In genomic region chr4:12240941-12241571, GRCm38 (mm10) we compare ENCODE assay signal across 8 mouse cellular contexts.
DNase-seq lines count a peak whose midpoint lies in the region; ATAC-seq lines count a peak whose summit lies in the region.

No protein-coding gene starts in this region.

- 0 out of 2 replicates have a peak overlapping the region, but pooled peaks have one; percentile 28 for H3K9ac ChIP-seq in forebrain, embryonic 15.5 days (replicated peaks)
- no peak overlapping the region for H3K9ac ChIP-seq in lung, embryonic 16.5 days (ENCODE audit: low read length)

- peak overlapping the region; percentile 42 for H3K4me2 ChIP-seq in forebrain, embryonic 15.5 days (replicated peaks)
- H3K4me2 ChIP-seq in lung, embryonic 16.5 days (ENCODE audit: low read depth, low read length), result peak overlapping the region; percentile 53

- peaks cover 7% of the 10 kb centered on the region; the same call in 1 of the 2 replicates for H3K4me1 ChIP-seq in forebrain, embryonic 15.5 days
- H3K4me1 ChIP-seq in lung, embryonic 16.5 days (replicated peaks; ENCODE audit: control insufficient read depth, insufficient read depth, low read length), result no peaks in the 10 kb centered on the region

- no peaks in the 10 kb centered on the region for H3K36me3 ChIP-seq in forebrain, embryonic 15.5 days
- no peaks in the 10 kb centered on the region for H3K36me3 ChIP-seq in lung, embryonic 16.5 days (ENCODE audit: control insufficient read depth, insufficient read depth, low read length)

- no peaks in the 10 kb centered on the region for H3K9me3 ChIP-seq in forebrain, embryonic 15.5 days
- no peaks in the 10 kb centered on the region for H3K9me3 ChIP-seq in lung, embryonic 16.5 days (ENCODE audit: control insufficient read depth, low read length)

- no peaks in the 10 kb centered on the region for H3K27me3 ChIP-seq in forebrain, embryonic 15.5 days
- no peaks in the 10 kb centered on the region for H3K27me3 ChIP-seq in lung, embryonic 16.5 days (ENCODE audit: control insufficient read depth, insufficient read depth, low read depth, low read length)

- H3K4me3 ChIP-seq in forebrain, embryonic 15.5 days, result peak overlapping the region; percentile 23
- H3K4me3 ChIP-seq in lung, embryonic 16.5 days (ENCODE audit: low read length), result peak overlapping the region; percentile 31

- peak overlapping the region; percentile 47; the same call in 1 of the 2 replicates for H3K27ac ChIP-seq in forebrain, embryonic 15.5 days (replicated peaks)
- H3K27ac ChIP-seq in lung, embryonic 16.5 days (ENCODE audit: low read length), result no peak overlapping the region

- WGBS in forebrain, embryonic 15.5 days, result 2% methylated on average over 12 of the region's 12 CpGs
- 4% methylated on average over 12 of the region's 12 CpGs for WGBS in lung, embryonic 16.5 days

- peak; percentile 84 for ATAC-seq in cerebellum, adult (ENCODE audit: insufficient number of reproducible peaks, low FRiP score, low TSS enrichment)
- ATAC-seq in forebrain, embryonic 15.5 days (replicated peaks), result peak; percentile 89
- peak; percentile 89 to 94 for ATAC-seq in hematopoietic stem cell, adult 5-6 weeks (replicated peaks in 1 of 2; ENCODE audit: insufficient read depth in 1 of 2, low FRiP score in 2 of 2, low TSS enrichment in 1 of 2, low read depth in 1 of 2, poor library complexity in 2 of 2, severe bottlenecking in 2 of 2)
- ATAC-seq in lung, embryonic 16.5 days (ENCODE audit: low read depth), result peak; percentile 38; the same call in 1 of the 2 replicates
- ATAC-seq in erythroblast, adult 5-6 weeks (replicated peaks; ENCODE audit: low FRiP score, poor library complexity, severe bottlenecking), result no peak

- DNase-seq in Muller cell, postnatal 12 days (ENCODE audit: inconsistent ontology term), result peak; percentile 27
- peak; percentile 32 to 53 for DNase-seq in layer of hippocampus, adult 8-10 months (ENCODE audit: low spot score in 2 of 2)
- peak; percentile 76 for DNase-seq in retina, postnatal 1 day
